Mouse (Mus musculus) G1E (cell line): Measurements from ENCODE around the gene Lrrn4.

ENCODE experiments used
- CTCF ChIP-seq: IDR thresholded peaks from 2 replicates; pipeline ENCODE4 v1.5.1; 2012; ENCODE audit warnings: low read depth, low read length, inconsistent platforms, mixed read lengths
- GATA2 ChIP-seq: IDR thresholded peaks from 2 replicates; pipeline ENCODE4 v1.6.1; 2012; ENCODE audit warnings: low read depth, low read length, inconsistent platforms, borderline replicate concordance
- TAL1 ChIP-seq: conservative IDR thresholded peaks from 2 replicates; pipeline ENCODE4 v1.6.1; 2012; ENCODE audit warnings: low read depth, low read length, inconsistent platforms, mixed read lengths

DNA sequence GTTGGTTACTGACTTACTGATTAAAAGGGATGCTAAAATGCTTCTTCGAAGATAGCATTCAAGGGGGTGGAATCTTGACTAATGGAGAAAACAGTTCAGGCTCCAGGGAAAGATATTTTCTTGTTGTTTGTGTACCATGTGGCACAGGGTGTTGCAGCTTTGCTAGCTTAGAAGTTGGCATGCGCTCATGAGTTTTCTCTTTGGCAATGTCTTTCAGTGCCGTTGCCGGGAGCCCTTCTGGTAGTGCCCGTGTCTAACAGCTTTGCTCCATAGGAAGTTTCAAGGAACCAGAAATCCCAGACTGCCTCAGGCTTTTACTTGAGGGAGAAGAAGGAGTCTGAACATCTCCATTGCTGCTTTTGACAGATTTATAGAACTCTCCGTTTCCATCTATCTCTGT, 31.6 kb downstream of the Lrrn4 start:
- TF ChIP-seq CTCF (no peak), GATA2 (no peak), TAL1 (no peak)
